Mouse (Mus musculus) central nervous system, embryonic 11.5 days (tissue): ENCODE results near the gene Gm21094. TPM values are rescaled to one million over a fixed set of nuclear protein-coding genes. Genes with fewer than 3 reads are reported as not detected.

Source experiments
- polyA plus RNA-seq: library from polyadenylated mRNA; depleted of rRNA; stranded (reverse); fragments of >200 nt; gene quantifications from 2 replicates; pipeline ENCODE4 v1.2.3, GENCODE M21; 2012; rRNA removed

Gm21094 gene
- not detected in 2 replicates for polyA plus RNA-seq

GRCm38 (mm10) chrY:32620343-32620742 is at the start of gene Gm21094:
Gene Gm21094 (minus strand): TSS chrY:32620443.

